Mouse (Mus musculus): Measurements from ENCODE around the gene Cecr2. TPM values are rescaled to one million over a fixed set of nuclear protein-coding genes. Genes with fewer than 3 reads are reported as not detected.
"Not testable (repeated sequence)": the region's sequence is repeated elsewhere in the genome, so short reads cannot be mapped to it uniquely, and the experiment has no call there.

Cecr2 gene
- polyA plus RNA-seq, 1 experiment = 2.5 TPM

DNA sequence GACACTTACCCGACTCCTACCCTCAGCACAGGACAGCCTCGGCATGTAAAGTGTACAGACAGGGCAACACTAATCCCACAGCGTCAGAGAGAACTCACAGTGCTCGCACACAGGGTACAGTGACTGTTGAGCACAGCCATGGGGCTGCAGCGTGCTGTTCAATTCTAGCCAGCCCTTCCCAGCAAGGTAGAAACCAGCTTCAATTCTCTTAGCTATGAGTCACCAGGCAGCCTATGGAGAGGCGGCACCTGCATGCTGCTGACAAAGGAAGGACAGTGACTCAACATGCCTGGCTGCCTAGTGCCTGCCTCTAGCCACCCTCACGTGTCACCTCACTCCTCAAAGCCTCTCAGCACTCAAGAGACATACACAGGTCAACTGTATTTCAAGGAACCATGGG, 131.8 kb downstream of the Cecr2 start:
- no peak for TF ChIP-seq CTCF (IDR thresholded peaks at IDR 0.05; ENCODE audit: extremely low read depth, insufficient read depth, low read length)
- no peak for TF ChIP-seq POLR2A (IDR thresholded peaks at IDR 0.05; ENCODE audit: extremely low read depth, insufficient read depth, low read length)
- Histone ChIP-seq H3K27ac (ENCODE audit: insufficient read depth, low read length) (no peak overlapping the region), H3K4me3 (ENCODE audit: insufficient read depth, low read length) (no peak overlapping the region), H3K4me1 (ENCODE audit: control insufficient read depth, insufficient read depth, low read length) (peaks cover 13% of the 10 kb centered on the region)

DNA sequence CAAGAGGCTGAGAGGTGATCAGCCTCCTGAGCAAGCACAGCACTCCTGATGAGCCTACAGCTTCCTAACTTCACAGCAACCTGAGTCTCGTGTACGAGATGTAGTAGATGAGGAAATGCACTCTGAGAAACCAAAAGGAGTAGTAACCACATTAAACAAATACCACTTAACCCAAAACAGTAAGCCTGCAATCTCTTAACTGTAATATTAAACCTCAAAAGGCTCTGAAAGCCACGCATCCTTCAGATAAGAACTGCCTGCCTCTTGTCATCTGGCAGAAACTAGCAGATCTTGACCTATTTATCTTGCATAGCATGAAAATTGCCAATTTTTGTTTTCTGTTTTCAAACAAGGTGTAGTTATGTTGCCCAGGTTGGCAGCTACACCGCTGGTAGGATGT, 132.7 kb downstream of the Cecr2 start:
- no peak overlapping the region for H3K4me3 ChIP-seq (ENCODE audit: insufficient read depth, low read length)
- H3K4me1 ChIP-seq (ENCODE audit: control insufficient read depth, insufficient read depth, low read length) = peaks cover 11% of the 10 kb centered on the region
- no peak overlapping the region for H3K27ac ChIP-seq (ENCODE audit: insufficient read depth, low read length)
- TF ChIP-seq POLR2A (IDR thresholded peaks at IDR 0.05; ENCODE audit: extremely low read depth, insufficient read depth, low read length) (no peak), CTCF (IDR thresholded peaks at IDR 0.05; ENCODE audit: extremely low read depth, insufficient read depth, low read length) (no peak)

DNA sequence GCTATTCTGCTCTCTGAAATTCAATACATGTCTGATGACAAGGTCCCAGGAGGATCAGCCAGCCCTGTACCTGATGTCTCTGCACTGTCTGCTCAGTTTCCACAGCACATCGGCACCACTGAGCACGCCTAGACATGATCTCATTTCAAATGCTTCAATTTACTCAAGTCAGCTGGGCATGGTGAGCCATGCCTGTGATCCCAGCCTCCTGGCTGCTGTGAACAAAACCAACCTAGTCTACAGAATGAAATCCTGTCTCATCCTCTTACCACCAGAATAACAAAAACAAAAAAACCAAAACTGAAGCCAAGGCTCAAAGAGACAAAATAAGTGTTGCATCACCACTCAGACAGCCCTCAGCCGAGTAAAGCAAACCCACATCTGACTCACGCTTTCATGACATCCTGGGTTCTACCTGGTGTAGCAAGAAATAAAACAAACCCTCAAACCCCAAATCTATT, 133.4 kb downstream of the Cecr2 start:
- Histone ChIP-seq H3K4me3 (ENCODE audit: insufficient read depth, low read length) (no peak overlapping the region), H3K27ac (ENCODE audit: insufficient read depth, low read length) (no peak overlapping the region), H3K4me1 (ENCODE audit: control insufficient read depth, insufficient read depth, low read length) (peaks cover 11% of the 10 kb centered on the region)
- TF ChIP-seq POLR2A (IDR thresholded peaks at IDR 0.05; ENCODE audit: extremely low read depth, insufficient read depth, low read length) (no peak), CTCF (IDR thresholded peaks at IDR 0.05; ENCODE audit: extremely low read depth, insufficient read depth, low read length) (no peak)

DNA sequence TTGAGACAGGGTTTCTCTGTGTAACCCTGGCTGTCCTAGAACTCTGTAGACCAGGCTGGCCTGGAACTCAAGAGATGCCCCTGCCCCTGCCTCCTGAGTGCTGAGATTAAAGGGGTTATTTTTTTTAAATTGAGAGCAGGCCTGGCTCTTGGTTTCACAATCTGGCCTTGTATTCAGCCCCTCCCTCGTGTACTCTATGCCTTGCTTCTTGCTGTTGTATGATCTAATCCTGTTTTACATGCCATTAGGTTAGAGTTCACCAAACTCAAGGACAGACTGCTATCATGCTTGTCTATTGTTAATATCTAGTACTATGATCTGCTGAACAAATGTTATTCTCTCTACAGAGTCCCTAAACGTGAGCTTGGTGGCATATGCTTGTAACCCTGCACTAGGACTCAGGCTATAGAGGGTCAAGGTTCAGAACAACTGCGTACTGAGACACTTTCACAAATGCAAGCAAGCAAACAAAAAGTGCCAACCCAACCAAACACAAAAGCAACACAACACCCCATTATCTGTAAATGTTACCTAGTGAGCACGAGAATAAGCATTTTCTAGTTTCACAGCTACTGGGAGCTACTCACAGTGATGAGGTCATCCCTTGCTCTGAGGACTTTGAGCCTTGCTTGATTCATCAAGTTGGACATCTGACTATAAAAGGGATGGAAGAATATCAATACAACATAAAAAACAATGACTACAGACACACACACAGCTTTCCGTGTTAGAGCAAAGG, 141.0 kb downstream of the Cecr2 start:
- TF ChIP-seq POLR2A (IDR thresholded peaks at IDR 0.05; ENCODE audit: extremely low read depth, insufficient read depth, low read length) (no peak), CTCF (IDR thresholded peaks at IDR 0.05; ENCODE audit: extremely low read depth, insufficient read depth, low read length) (no peak)
- Histone ChIP-seq H3K4me3 (ENCODE audit: insufficient read depth, low read length) (no peak overlapping the region), H3K27ac (ENCODE audit: insufficient read depth, low read length) (no peak overlapping the region), H3K4me1 (ENCODE audit: control insufficient read depth, insufficient read depth, low read length) (no peaks in the 10 kb centered on the region)

DNA sequence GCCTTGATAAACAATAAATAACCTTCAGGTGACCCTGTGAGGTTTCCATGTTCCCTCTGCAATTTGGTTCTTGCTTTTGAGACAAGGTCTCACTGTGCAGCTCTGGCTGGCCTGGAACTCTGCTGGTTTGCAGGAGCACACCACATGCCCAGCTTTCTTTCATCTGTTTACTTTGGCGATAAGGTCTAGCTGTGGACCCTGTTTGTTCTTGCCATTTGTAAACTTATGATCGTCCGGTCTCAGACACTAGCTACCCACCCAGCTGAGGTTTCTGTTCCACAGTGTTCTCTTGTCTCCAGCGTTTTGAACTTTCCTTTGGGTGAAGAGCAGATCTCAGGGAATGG, 141.5 kb downstream of the Cecr2 start:
- no peak overlapping the region for H3K4me3 ChIP-seq (ENCODE audit: insufficient read depth, low read length)
- H3K4me1 ChIP-seq (ENCODE audit: control insufficient read depth, insufficient read depth, low read length) = no peaks in the 10 kb centered on the region
- H3K27ac ChIP-seq (ENCODE audit: insufficient read depth, low read length) = no peak overlapping the region
- TF ChIP-seq POLR2A (IDR thresholded peaks at IDR 0.05; ENCODE audit: extremely low read depth, insufficient read depth, low read length) = no peak
- no peak for TF ChIP-seq CTCF (IDR thresholded peaks at IDR 0.05; ENCODE audit: extremely low read depth, insufficient read depth, low read length)

DNA sequence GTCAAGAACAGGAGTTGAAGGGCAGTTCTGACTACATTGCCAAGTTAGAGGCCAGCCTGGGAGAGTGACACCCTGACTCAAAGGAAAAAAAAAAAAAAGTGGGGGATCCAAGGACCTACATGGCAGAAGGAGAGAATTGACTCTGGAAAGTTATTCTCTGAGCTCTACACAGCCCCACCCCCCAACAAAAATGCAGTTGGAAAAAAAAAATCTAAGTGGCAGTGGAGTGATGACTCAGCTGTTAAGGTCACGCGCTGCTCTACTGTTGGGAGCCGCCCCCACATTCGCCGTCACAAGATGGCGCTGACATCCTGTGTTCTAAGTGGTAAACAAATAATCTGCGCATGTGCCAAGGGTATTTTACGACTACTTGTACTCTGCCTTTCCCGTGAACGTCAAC, 145.8 kb downstream of the Cecr2 start:
- H3K4me3 ChIP-seq (ENCODE audit: insufficient read depth, low read length); H3K4me1 ChIP-seq (ENCODE audit: control insufficient read depth, insufficient read depth, low read length); H3K27ac ChIP-seq (ENCODE audit: insufficient read depth, low read length): not testable (repeated sequence)

DNA sequence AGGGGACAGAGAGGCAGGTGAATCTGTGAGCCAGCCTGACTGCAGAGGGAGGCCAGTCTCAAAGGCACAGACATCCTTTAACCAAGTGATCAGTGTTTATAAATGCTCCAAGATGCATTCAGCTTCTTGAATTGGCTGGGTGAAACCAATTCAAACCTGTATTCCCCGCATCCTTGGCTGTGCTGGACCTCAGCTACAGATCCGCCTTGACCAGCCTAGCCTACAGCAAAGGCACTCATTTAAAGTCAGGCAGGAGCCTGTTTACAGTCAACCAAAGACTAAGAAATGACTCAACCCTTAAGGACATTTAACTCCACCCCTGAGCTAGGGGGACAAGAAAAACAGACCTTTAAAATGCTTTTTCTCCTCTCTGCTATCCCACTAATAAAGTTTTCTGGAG, 153.1 kb downstream of the Cecr2 start:
- no peak for TF ChIP-seq POLR2A (IDR thresholded peaks at IDR 0.05; ENCODE audit: extremely low read depth, insufficient read depth, low read length)
- no peak for TF ChIP-seq CTCF (IDR thresholded peaks at IDR 0.05; ENCODE audit: extremely low read depth, insufficient read depth, low read length)
- Histone ChIP-seq H3K4me3 (ENCODE audit: insufficient read depth, low read length) (no peak overlapping the region), H3K4me1 (ENCODE audit: control insufficient read depth, insufficient read depth, low read length) (peaks cover 4% of the 10 kb centered on the region; the same call in 1 of the 2 replicates), H3K27ac (ENCODE audit: insufficient read depth, low read length) (no peak overlapping the region)

DNA sequence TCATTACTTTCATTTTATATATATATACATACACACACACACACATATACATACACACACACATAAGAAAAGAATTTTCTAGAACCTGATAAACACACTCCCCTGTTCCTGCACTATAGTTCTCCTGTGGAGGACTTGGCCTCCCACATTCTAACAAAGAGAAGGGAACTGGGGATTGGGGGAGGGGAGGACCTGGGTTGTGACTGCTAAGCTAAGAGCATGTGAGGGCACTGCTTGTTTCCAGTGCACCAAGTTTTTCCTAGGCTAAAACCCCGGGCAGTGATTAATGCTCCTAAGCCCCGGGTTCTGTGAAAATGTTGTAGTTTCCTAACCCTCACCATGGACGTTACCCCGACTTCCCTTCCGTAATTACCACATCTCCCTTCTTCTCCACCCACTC, 154.0 kb downstream of the Cecr2 start:
- TF ChIP-seq CTCF (IDR thresholded peaks at IDR 0.05; ENCODE audit: extremely low read depth, insufficient read depth, low read length) = no peak
- TF ChIP-seq POLR2A (IDR thresholded peaks at IDR 0.05; ENCODE audit: extremely low read depth, insufficient read depth, low read length) = no peak

More for the DNA sequence above, 154.0 kb downstream of the Cecr2 start:
- Histone ChIP-seq H3K27ac (ENCODE audit: insufficient read depth, low read length) (no peak overlapping the region), H3K4me3 (ENCODE audit: insufficient read depth, low read length) (no peak overlapping the region), H3K4me1 (ENCODE audit: control insufficient read depth, insufficient read depth, low read length) (peaks cover 4% of the 10 kb centered on the region; the same call in 1 of the 2 replicates)

Other genes with a start within 250 kb of the Cecr2 start
- gene Il17ra, start 203.1 kb upstream of the Cecr2 start, polyA plus RNA-seq (2012; rRNA removed) = 16.6 and 17.9 TPM in 2 replicates
- 39.3 and 40.5 TPM in 2 replicates for gene Tmem121b, start 172.6 kb upstream of the Cecr2 start, polyA plus RNA-seq (2012; rRNA removed)
- 45.6 and 46.9 TPM in 2 replicates for gene Hdhd5, start 135.1 kb upstream of the Cecr2 start, polyA plus RNA-seq (2012; rRNA removed)
- gene Slc25a18, start 107.2 kb downstream of the Cecr2 start, polyA plus RNA-seq (2012; rRNA removed) = 124 and 139 TPM in 2 replicates
- gene Atp6v1e1, start 156.4 kb downstream of the Cecr2 start, polyA plus RNA-seq (2012; rRNA removed) = 596 and 605 TPM in 2 replicates
- 22.6 and 22.7 TPM in 2 replicates for gene Bcl2l13, start 169.8 kb downstream of the Cecr2 start, polyA plus RNA-seq (2012; rRNA removed)

Data from cortical plate, adult 2 months (tissue).